Mouse (Mus musculus): ENCODE results near the gene Pcnx3.
A peak's percentile ranks its signal among the peaks of the same experiment; 100 is the strongest.
"Not testable (repeated sequence)": the region's sequence is repeated elsewhere in the genome, so short reads cannot be mapped to it uniquely, and the experiment has no call there.

Pcnx3 gene

GRCm38 (mm10) chr19:5711907-5712460 lies 23.3 kb upstream of the Pcnx3 start:
- no peak for DNase-seq (ENCODE audit: low read depth)

GRCm38 (mm10) chr19:5711218-5711617 lies 22.5 kb upstream of the Pcnx3 start:
- no peak for DNase-seq (ENCODE audit: low read depth)

GRCm38 (mm10) chr19:5710581-5710980 lies 21.9 kb upstream of the Pcnx3 start:
- DNase-seq (ENCODE audit: low read depth), result no peak

GRCm38 (mm10) chr19:5710068-5710467 lies 21.4 kb upstream of the Pcnx3 start:
- DNase-seq (ENCODE audit: low read depth), result no peak

- DNase-seq (ENCODE audit: low read depth), result no peak
Observed at GRCm38 (mm10) chr19:5704801-5705571, 16.3 kb upstream of the Pcnx3 start.

GRCm38 (mm10) chr19:5704163-5704800 lies 15.6 kb upstream of the Pcnx3 start, which contains the start of gene Kcnk7:
Gene Kcnk7 (plus strand): TSS chr19:5704367.
- DNase-seq (ENCODE audit: low read depth), result no peak

GRCm38 (mm10) chr19:5695849-5696462 lies 7.2 kb upstream of the Pcnx3 start:
- no peak for DNase-seq (ENCODE audit: low read depth)

- DNase-seq (ENCODE audit: low read depth), result no peak
Observed at GRCm38 (mm10) chr19:5693801-5694200, 5.1 kb upstream of the Pcnx3 start.

GRCm38 (mm10) chr19:5692913-5693396 lies 4.2 kb upstream of the Pcnx3 start:
- no peak for DNase-seq (ENCODE audit: low read depth)

GRCm38 (mm10) chr19:5692086-5692912 lies 3.6 kb upstream of the Pcnx3 start:
- no peak for DNase-seq (ENCODE audit: low read depth)

- DNase-seq (ENCODE audit: low read depth), result no peak
Observed at GRCm38 (mm10) chr19:5691601-5692000, 2.9 kb upstream of the Pcnx3 start.

GRCm38 (mm10) chr19:5690343-5690735 lies 1.6 kb upstream of the Pcnx3 start:
- no peak for DNase-seq (ENCODE audit: low read depth)

GRCm38 (mm10) chr19:5689565-5690342 lies 1.0 kb upstream of the Pcnx3 start:
- DNase-seq (ENCODE audit: low read depth), result peak; percentile 90

GRCm38 (mm10) chr19:5689088-5689428 lies 350 bp upstream of the Pcnx3 start:
- DNase-seq (ENCODE audit: low read depth), result no peak

GRCm38 (mm10) chr19:5687738-5688137 lies 970 bp downstream of the Pcnx3 start:
- DNase-seq (ENCODE audit: low read depth), result no peak

GRCm38 (mm10) chr19:5686954-5687353 lies 1.8 kb downstream of the Pcnx3 start:
- not testable (repeated sequence) for DNase-seq (ENCODE audit: low read depth)

GRCm38 (mm10) chr19:5686437-5686836 lies 2.3 kb downstream of the Pcnx3 start:
- DNase-seq (ENCODE audit: low read depth), result no peak

GRCm38 (mm10) chr19:5685861-5686260 lies 2.8 kb downstream of the Pcnx3 start:
- DNase-seq (ENCODE audit: low read depth), result no peak

GRCm38 (mm10) chr19:5685431-5685830 lies 3.3 kb downstream of the Pcnx3 start:
- DNase-seq (ENCODE audit: low read depth), result no peak

- DNase-seq (ENCODE audit: low read depth), result no peak
Observed at GRCm38 (mm10) chr19:5684985-5685384, 3.7 kb downstream of the Pcnx3 start.

GRCm38 (mm10) chr19:5684236-5684635 lies 4.5 kb downstream of the Pcnx3 start:
- DNase-seq (ENCODE audit: low read depth), result no peak
